Mouse (Mus musculus): ENCODE measurements around the gene Tmem132c. TPM values are rescaled to one million over a fixed set of nuclear protein-coding genes. Genes with fewer than 3 reads are reported as not detected.
A peak's percentile ranks its signal among the peaks of the same experiment; 100 is the strongest.

The Tmem132c gene
- 1 to 10 TPM; 1.5 to 2.4 TPM for total RNA-seq (2021)
- long read RNA-seq, experiment 1, full-length matches to known transcripts: 2 of 2 reads
- long read RNA-seq, experiment 1, partial matches to known transcripts: 0 of 2 reads
- long read RNA-seq, experiment 1, other reads (novel, unspliced or antisense): 0 of 2 reads
- long read RNA-seq, experiment 2, full-length matches to known transcripts: 6 of 7 reads
- long read RNA-seq, experiment 2, partial matches to known transcripts: 1 of 7 reads
- long read RNA-seq, experiment 2, other reads (novel, unspliced or antisense): 0 of 7 reads

DNA sequence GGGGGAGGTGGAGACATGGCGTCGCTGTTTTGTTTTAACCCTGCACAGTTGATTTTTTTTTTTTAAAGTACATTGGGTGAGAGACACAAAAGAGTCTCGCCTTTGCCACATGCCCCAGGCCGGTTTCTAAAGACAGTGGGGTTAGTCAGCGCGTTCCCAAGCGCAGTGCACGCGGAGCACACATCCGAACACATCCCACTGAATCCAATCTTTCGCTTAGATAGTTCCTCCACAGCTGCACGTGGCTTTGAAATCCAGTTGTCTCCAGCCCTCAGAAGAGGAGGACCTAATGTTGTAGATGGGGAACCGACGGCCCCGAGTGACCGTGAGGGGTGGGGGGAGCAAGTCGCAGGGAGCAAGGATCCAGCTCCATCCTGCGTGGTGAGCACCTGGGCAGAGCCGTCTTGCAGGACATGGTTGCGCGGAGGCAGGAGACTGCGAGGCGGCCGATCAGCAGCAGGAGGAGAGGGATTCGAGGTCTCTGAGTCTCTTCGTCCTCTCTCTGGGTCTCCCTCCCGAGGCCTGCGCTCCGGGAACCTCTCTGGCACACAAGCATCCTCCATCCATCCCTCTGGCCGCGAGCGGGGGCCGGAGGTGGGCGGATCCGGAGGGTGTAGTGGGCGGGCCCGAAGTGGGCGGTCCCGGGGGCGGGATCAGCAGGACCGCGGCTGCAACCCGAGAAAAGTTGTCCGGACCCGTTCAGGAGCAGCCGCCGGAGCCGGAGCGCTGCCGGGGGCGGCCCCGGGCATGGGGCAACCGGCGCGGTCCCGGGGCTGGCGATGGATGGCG is at the start of gene Tmem132c:
Gene Tmem132c (plus strand): TSS at position 673 of the 789 bp plus-strand sequence.
- DNase-seq (ENCODE audit: low spot score in 2 of 2): peak; percentile 61 to 76

DNA sequence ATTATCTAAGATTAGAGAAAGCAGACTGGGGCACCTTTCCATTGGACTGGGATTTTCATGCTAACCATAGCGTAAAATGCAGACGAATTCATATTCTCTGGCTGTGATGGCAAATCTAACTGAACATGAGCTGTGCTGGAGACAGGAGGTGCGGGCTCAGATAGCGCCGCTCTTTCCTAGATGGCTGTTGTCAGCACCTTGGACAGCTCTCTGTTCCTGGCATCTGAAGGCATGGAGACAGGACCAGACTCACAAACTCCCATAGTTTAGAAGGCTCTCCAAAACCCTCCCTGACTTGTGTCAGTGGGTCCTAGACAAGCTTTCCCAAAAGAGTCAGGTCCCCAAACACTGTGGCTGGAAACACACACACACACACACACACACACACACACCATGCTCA is 49.7 kb upstream of the Tmem132c start:
- DNase-seq (ENCODE audit: low spot score in 2 of 2): peak in 1 of 2 experiments; percentile 54

DNA sequence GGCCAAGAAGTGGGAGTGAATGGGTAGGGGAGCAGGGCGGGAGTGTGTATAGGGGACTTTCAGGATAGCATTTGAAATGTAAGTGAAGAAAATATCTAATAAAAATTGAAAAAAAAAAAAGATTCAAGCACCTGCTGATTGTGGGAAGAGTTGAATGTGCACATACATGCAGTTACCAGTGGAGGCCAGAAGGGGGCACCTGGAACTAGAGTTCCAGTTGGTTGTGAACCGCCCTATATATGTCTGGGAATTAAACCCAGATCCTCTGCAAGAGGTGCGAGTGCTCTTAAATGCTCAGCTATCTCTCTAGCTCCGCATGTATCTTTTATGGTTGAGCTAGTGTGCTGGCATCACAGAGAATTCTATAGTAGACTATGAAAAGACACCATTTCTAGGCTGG is 42.8 kb upstream of the Tmem132c start:
- DNase-seq (ENCODE audit: low spot score in 2 of 2): no peak

DNA sequence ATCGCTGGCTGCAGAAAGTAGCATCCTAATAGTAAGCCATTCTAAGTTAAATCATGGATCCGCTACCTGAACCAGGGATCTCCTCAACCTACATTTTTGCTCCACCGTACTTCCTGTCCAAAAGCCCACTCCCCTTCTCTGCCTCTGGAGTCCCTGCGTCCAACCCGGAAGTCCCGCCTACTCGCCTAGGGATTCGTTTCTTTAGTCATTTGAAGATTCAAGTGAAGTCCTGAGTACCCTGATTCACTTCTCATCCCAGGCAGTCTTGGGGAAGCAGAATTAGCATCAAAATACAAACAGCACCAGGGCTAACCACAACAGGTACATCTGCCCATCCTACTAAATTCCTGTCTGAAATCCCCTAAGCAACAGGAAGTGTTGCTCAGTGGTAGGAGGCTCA is 36.7 kb upstream of the Tmem132c start:
- DNase-seq (ENCODE audit: low spot score in 2 of 2): no peak

DNA sequence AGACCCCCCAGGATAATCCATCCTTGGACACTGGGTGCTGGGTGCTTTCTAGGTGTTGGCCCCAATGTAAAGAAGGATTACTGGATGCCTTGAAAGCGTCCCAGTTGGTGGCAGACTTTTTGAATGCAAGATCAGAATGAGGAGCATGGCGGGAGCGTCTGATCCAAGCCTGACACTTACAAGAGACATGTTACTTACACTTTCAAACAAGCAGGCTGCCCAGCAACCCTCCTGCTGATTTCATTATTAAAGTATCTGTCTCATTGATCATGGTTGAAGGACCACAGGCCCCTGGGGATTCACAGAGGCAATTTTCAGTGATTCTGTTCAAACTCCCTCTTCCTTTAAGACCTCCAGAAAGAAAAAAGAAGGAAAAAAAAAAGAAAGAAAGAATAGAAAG is 25.2 kb upstream of the Tmem132c start:
- no peak for DNase-seq (ENCODE audit: low spot score in 2 of 2)

DNA sequence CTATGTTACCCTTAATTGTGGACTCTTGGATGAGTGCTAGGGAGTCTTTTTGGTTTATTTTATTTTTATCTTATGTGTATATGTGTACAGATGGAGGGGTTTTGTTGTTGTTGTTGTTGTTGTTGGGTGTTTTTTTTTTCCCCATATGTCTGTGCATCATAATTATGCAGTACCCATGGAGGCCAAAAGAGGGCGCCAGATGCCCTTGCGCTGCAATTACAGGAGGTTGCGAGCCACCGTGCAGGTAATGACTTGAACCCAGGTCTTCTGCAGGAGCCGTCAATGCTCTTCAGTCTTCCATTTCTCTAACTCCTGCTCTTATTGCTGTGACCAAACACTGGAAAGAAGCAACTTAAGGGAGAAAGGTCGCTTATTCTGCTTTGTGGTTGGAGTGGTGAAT is 23.9 kb upstream of the Tmem132c start:
- no peak for DNase-seq (ENCODE audit: low spot score in 2 of 2)

DNA sequence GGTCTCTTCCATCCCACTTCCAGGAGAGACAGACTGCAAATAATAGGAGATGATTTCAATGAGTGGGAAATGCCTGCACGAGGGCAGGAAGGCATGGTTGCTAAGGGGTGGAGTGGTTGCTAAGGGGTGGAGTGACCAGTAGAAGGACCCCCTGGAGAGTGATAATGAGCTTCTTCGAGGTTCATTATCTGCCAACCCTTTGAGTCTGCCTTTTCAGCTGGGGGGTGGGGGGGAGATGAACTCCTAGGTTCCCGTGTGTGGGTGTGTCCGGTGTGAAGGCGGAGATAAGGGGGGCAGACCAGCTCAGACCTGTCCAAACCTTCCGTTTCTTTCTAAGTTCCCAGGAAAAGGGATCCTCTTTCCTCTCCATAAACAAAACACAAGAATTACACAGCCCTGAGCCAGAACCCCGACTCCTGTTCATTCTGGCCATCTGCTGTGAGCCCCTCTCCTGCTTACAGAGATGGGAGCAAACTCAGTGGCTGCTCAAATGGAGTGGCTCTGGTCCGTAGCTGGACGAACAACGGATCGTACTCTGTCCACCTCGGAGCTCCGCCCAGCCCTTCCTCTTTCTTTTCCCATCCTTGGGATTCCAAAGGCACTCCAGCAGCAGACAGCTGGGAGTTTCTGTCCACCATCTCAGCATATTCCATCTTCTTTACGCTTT is 13.5 kb upstream of the Tmem132c start:
- no peak for DNase-seq (ENCODE audit: low spot score in 2 of 2)

DNA sequence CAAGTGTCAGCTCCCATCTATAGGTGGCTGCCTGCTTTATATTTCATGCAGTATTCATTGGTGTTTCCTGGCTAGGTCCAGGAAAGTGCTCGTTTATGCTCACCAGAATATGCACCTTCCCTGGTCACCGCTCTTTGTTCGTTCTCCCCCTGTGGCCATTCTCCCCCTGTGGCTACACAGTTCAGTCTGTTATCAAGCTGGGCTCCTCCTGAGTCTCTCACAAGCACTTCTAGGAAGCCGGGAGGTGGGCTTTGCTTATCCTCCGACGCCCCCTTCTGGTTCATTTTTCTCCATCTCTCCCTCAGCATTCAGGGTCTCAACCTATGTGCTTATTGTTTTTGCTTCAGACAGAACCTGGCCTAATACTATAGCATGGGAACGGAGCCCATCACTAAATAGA is 6.9 kb upstream of the Tmem132c start:
- no peak for DNase-seq (ENCODE audit: low spot score in 2 of 2)

DNA sequence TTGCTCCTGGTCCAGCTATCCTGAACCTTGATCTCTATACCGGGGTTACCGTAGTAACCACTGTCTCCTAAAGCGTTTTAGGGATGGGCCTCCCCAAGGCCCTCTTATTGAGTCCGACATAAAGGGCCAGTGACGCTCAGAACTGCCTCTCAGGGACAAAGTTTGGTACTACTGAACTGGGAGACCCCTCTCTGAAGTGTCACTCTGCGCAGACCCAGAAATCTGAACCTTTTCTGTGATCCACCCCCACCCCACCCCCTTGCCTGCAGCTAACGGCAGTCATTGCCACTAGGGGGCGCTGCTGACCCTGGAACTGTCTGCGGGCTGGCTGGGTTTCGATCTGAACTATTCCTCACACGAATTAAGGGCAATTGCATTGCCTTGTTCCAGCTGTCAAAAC is 6.4 kb upstream of the Tmem132c start:
- peak; percentile 71 to 80 for DNase-seq (ENCODE audit: low spot score in 2 of 2)

DNA sequence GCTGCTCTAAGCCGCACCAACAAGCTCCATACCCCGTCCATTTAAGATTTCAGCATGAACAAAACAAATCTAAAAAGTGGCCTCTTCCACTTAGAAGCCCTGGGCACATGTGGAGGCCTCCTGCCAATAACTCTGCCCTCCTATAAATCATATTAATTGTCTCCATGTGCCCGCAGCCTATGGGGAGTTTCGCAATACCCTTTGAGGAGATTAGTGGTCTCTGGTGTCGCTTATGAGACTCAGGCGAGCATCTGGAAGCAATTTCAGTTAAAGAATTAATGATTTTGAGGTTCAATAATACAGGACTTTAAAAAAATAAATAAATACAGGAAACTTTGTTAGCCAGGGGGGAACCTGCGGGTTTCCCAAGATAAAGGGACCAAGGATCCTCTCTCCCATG is 1.9 kb upstream of the Tmem132c start:
- DNase-seq (ENCODE audit: low spot score in 2 of 2): no peak

DNA sequence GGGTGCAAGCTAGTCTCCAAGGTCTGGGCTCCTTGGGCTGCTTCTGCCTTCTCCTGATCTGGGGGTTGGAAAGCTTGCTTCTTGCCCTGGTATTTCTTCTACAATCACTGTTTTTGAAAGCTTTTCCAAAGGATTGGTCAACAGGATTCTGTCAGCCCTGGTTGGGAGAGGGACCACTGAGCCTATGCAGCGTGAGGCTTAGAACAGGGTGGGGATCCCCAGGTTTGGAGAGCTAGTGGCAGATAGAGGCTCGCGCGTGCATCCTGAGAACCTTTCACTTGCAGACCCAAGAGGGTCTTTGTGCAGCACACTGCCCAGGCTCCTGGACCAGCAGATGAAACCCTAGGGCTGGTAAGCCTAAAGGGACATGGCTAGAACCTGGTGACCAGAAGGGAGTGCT is 962 bp upstream of the Tmem132c start:
- no peak for DNase-seq (ENCODE audit: low spot score in 2 of 2)

DNA sequence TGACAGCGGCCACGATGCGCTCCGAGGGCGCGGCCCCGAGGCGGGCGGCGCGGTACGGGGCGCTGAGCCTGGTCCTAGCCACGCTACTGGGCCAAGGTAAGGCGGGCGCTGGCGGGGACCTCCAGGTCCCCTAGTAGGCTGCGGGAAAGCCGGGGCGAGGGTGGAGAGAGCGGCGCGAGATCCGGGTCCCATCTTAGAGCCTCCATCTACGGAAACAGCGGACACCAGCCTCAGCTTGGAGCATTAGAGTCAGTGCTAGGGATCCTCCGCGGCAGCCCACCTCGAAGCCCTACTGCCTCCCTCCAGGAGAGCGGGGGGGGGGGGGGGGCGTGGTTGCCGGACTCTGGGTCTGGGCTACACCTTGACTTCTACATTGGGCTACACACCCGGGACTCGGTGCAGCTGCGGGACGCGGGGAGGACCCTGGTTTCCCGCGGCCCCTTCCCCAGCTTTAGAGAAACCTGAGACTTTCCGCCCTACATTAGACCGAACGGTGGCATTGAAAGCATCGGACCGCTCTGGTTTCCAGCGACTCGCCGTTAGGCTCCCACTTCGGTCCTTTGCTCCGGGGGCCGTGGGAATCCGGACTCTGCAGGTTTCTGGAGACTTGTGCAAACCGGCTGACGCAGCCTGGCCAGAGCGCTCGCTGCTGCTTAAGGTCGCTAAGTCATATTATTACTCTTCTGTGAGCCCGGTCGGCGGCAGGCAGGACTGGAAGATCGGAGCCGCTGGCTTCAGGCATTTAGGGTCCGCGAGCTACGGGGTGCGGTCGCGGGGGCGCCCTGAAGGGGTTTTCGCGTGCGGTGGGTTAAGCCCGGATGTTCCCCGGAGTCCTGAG is 536 bp downstream of the Tmem132c start:
- peak in 1 of 2 experiments; percentile 23 for DNase-seq (ENCODE audit: low spot score in 2 of 2)

DNA sequence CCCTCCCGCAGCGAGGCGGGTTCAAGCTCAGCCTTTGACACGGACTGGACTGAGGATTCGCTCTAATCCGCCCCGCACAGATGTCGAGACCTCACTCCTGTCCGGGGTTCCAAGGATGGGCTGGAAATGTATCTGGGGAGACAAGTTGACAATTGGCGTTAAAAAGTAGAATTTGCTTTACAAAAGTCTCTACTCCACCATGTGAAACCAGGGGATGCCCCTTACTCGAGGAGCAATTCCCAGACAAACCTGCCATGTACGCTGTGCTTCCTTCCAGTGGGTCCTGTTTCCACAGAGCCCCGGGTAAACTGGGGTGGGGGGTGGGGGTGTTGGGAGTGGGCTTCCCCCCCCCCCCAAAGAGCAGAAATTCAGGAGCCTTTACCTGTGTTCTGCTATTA is 1.2 kb downstream of the Tmem132c start:
- no peak for DNase-seq (ENCODE audit: low spot score in 2 of 2)

DNA sequence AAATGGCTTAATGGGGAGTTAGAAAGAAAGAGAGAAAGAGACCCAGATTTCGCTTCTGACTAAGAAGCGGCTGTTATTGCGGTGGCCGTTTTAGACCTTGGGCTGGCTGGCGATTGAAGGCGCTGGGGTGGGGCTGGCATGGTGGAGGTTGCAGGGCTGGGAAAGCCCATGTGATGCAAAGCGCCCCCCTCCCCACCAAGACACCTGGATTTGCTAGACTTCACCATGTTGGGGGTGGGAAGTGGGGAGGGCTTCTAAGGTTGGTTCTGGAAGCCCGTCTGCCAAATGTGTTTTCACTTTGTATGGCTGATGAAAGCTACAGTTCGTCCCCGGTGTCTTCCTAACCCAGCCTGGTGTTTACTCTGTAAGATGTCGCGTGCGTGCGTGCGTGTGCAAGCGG is 1.6 kb downstream of the Tmem132c start:
- no peak for DNase-seq (ENCODE audit: low spot score in 2 of 2)

DNA sequence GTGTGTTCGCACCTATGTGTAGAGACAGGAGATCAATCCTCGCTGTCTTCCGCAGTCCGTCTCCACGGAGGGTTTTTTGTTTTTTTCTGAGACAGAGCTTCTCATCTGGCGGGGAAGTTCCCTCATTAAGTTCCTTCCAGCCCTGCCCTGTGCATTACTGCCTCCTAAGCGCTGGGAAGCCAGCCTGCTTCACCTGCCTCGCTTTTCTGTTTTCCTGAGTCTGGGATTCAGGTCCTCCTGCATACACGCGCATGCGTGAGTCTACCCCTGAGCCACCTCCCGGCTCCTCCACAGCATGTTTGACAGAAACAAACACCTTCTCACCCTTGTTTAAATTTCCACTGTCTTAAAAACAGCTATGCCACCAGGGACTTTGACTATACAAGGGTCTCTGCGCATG is 2.0 kb downstream of the Tmem132c start:
- no peak for DNase-seq (ENCODE audit: low spot score in 2 of 2)

DNA sequence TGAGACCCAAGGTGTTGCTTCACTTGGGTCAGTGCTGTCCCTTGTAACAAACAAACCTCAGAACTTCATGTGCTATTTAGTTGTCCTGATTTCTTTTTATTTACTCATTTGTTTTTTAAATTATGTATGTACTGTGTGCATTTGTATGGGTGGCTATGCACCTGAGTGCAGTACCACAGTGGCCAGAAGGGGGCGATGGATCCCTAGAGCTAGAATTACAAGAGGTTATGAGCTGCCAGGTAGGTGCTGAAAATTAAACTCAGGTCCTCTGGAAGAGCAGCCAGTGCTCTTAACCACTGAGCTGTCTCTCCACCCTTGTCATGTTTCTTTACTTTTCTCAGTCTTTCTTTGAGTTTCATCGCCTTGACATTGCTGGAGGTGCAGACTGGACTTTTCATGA is 11.7 kb downstream of the Tmem132c start:
- DNase-seq (ENCODE audit: low spot score in 2 of 2): no peak

DNA sequence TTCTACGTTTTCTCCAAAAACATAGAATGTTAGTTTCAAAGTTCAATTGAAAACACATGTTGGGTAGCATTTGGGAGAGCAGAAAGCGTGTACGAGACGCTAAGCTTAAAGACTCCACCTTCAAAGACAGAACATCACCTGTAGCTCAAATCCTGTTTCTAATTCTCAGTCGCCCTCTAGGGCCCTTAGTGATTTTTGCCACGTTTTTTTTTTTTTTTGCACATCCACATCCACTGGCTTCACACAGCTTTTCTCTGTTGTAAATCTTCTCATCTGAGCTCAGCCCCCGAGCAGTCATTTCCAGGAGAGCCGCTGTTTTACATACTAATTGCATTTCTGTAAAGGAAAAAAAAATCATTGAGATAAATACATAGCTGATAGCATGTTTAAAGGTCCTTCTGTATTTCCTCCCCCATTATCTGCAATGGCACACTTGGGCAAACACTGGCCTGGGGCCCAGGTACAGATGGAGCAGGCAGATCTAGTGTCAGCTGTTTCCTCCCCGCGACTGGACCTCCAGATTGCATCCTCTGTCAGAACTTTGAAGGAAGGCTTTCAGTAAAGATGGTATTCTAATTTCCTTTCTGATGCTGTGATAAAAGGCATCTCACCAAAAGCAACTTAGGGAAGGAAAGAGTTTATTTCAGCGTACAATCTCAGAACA is 15.5 kb downstream of the Tmem132c start:
- DNase-seq (ENCODE audit: low spot score in 2 of 2): no peak

DNA sequence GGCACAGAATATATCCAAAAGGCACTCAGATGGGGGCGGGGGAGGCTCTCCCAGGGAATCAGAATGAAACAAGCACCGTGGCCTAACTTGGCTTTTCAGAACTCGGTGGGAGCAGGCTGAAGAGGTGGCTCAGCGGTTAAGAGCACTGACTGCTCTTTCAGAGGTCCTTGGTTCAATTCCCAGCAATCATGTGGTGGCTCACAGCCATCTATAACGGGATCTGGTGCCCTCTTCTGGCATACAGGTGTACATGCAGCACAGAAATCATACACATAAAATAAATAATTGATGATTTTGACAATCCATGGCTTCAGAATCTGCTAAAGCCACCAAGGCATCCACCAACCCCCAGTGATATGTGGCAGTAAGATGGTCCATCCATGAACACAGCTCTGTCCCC is 20.5 kb downstream of the Tmem132c start:
- DNase-seq (ENCODE audit: low spot score in 2 of 2): no peak

DNA sequence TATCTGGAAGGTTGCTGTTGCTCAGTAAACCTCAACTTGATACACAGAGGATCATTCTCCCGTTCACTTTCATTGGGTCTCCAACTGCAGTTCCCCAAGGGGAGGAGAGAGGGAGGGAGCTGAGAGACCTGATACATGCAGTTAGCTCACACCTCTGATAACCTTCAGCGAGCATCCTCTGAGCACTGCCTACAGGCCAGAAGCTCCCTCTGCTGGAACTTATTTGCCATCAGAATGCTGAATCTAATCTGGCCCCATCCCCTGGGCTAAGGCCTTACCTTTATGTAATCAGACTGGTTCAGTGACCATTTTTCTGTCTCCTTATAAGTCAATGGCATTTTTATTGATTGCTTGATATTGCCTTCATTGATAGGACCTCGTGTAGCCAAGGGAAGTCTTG is 29.5 kb downstream of the Tmem132c start:
- no peak for DNase-seq (ENCODE audit: low spot score in 2 of 2)

DNA sequence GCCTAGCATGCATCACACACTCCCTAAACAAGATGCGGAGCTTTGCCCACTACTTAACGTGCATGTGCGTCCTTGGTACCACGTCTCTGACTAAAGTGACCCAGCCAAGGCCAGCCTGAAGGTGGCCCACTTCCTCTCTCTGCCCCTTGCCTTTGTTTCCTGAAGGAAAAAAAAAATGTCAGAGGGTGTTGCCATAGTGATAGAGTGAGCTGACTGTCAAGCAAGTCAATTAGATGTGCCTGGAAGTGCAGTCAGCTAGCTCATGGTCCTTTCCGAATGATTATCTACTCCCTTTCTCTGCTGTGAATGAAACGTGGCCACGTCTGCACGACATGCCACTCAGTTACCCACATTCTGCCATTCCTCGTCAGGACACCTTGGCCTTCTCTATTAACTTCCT is 37.9 kb downstream of the Tmem132c start:
- DNase-seq (ENCODE audit: low spot score in 2 of 2): no peak

DNA sequence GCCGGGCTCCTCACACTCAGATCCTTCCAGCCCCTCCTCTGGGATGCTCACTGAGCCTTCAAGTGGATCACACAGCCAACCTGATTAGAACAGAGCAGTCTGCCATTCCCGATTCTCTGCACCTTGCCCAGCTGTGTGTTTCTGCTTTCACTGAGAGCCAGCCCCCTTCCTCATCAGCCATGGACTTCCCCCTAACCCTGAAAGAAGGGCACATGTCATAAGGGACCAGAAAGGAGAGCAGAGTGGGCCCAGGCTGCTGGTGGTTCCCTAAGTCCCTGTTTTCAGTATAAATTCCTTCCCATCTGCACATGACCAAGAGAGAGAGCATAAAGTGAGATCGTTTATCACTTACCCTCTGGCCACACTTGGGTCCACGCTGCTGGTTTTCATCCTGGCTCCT is 39.6 kb downstream of the Tmem132c start:
- DNase-seq (ENCODE audit: low spot score in 2 of 2): no peak

Data from gastrocnemius, postnatal 4 days (tissue).